Mouse (Mus musculus) embryonic facial prominence, embryonic 13.5 days (tissue): ENCODE measurements around the gene Lypd9. TPM values are rescaled to one million over a fixed set of nuclear protein-coding genes. Genes with fewer than 3 reads are reported as not detected.

Experiments
- ATAC-seq: fragments of 200-750 bp; cut with Nextera tagmentation; 2 replicates; pipeline ENCODE4 v1.8.0; 2017; ENCODE audit warnings: low read depth; ENCODE audit not compliant: insufficient number of reproducible peaks, insufficient read depth, low FRiP score, low TSS enrichment
- H3K27ac ChIP-seq: fragments of 300-500 bp; sonication (generic); 2 replicates; pipeline ENCODE4 v1.5.1; 2015; ENCODE audit warnings: moderate library complexity, mild to moderate bottlenecking, inconsistent platforms
- H3K27me3 ChIP-seq: fragments of 300-500 bp; sonication (generic); 2 replicates; pipeline ENCODE4 v1.6.1; 2015; ENCODE audit warnings: mild to moderate bottlenecking, inconsistent platforms
- H3K36me3 ChIP-seq: fragments of 300-500 bp; sonication (generic); 2 replicates; pipeline ENCODE4 v1.6.1; 2015; ENCODE audit warnings: mild to moderate bottlenecking, inconsistent platforms
- H3K4me1 ChIP-seq: fragments of 300-500 bp; sonication (generic); 2 replicates; pipeline ENCODE4 v1.6.1; 2015; ENCODE audit warnings: inconsistent platforms
- H3K4me2 ChIP-seq: fragments of 300-500 bp; sonication (generic); 2 replicates; pipeline ENCODE4 v1.6.1; 2015; ENCODE audit warnings: moderate library complexity, mild to moderate bottlenecking, inconsistent platforms
- H3K4me3 ChIP-seq: fragments of 300-500 bp; sonication (generic); 2 replicates; pipeline ENCODE4 v1.5.1; 2015; ENCODE audit warnings: mild to moderate bottlenecking, inconsistent platforms
- H3K9ac ChIP-seq: fragments of 300-500 bp; sonication (generic); 2 replicates; pipeline ENCODE4 v1.6.1; 2015; ENCODE audit warnings: mild to moderate bottlenecking, inconsistent platforms
- H3K9me3 ChIP-seq: fragments of 300-500 bp; sonication (generic); 2 replicates; pipeline ENCODE4 v1.6.1; 2016; ENCODE audit warnings: inconsistent platforms
- WGBS: fragments of 180-500 bp; shearing (Covaris S2); methylation state at CpG from one replicate; pipeline ENCODE4 v1.1.7; 2015; ENCODE audit warnings: mixed read lengths; 5-methylcytosine and 5-hydroxymethylcytosine counted together
- polyA plus RNA-seq: library from polyadenylated mRNA; unstranded; fragments of >200 nt; fragmentation: Nextera tagmentation; extraction: Ambion mirVana; gene quantifications from 2 replicates; pipeline ENCODE4 v1.2.1, GENCODE M21; 2015

The Lypd9 gene
- polyA plus RNA-seq, 1 experiment from 2014 or later, result not detected

DNA sequence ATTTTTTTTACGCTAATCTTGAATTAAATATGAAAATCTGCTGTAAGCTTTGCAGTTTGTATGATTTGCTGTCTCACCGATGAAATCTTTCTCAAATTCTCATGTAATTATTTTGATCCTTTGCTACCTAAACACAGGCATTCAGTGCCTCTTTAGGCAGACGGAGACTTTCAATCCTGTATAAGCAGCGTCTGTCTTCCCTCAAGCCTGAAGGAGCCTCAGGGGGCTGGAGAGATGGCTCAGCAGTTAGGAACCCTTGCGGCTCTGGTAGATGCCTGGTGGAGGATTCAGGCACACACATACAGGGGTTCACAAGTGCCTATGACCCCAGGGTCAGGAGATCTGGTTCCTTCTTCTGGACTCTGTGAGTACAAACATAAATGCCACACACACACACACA lies 52.1 kb downstream of the Lypd9 start:
- Histone ChIP-seq H3K4me1 (no peaks in the 10 kb centered on the region), H3K36me3 (no peaks in the 10 kb centered on the region), H3K27me3 (no peaks in the 10 kb centered on the region), H3K27ac (no peak overlapping the region), H3K4me3 (no peak overlapping the region), H3K4me2 (no peak overlapping the region), H3K9ac (no peak overlapping the region), H3K9me3 (no peaks in the 10 kb centered on the region)
- no peak for ATAC-seq
- WGBS, result 44% methylated on average over 5 of the region's 5 CpGs

DNA sequence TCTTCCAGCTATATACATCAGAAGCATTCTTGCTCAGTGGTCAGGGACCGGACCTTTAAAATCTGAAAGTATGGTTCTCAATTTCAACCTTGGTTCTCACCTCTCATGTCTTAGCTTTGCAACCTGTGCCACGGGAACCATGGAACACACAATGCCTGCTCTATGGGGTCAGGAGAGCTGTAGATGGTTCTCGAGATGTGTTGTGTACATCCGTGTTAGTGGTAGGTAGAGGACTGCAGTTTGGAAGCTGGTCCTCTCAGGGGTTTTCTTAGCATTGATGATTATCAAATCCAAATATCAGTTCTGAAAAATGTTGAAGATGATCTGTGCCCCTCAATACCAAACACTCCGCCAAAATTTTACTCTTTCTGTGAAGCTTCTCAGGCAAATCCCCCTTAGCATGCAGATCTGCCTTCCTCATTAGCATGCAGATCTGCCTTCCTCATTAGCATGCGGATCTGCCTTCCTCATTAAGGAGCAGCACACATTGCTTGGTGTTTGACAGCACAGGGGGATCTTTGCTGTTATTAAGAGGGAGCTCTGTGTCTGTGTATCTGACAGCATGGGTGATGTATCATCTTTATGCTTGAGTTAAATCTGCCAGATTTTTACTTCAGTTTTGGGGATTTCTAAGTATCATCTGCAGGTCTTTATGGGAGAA lies 52.6 kb downstream of the Lypd9 start:
- ATAC-seq, result no peak
- no peaks in the 10 kb centered on the region for H3K27me3 ChIP-seq
- no peaks in the 10 kb centered on the region for H3K36me3 ChIP-seq
- no peaks in the 10 kb centered on the region for H3K9me3 ChIP-seq
- no peak overlapping the region for H3K4me3 ChIP-seq
- no peak overlapping the region for H3K9ac ChIP-seq
- no peak overlapping the region for H3K4me2 ChIP-seq
- 55% methylated on average over 6 of the region's 6 CpGs for WGBS
- no peaks in the 10 kb centered on the region for H3K4me1 ChIP-seq
- no peak overlapping the region for H3K27ac ChIP-seq

Other genes starting within 250 kb of the Lypd9 start
- not detected in 2 replicates for gene 4930438A08Rik, start 178.1 kb downstream of the Lypd9 start, polyA plus RNA-seq
- 30.6 and 31.4 TPM in 2 replicates for gene Zfp692, start 145.9 kb downstream of the Lypd9 start, polyA plus RNA-seq
- 41.2 and 41.9 TPM in 2 replicates for gene Zfp672, start 122.6 kb downstream of the Lypd9 start, polyA plus RNA-seq
- 33.4 and 34.6 TPM in 2 replicates for gene Sh3bp5l, start 122.2 kb downstream of the Lypd9 start, polyA plus RNA-seq
- 1.3 TPM in 1 of 2 replicates, not detected in the other for gene Lypd8, start 73.9 kb downstream of the Lypd9 start, polyA plus RNA-seq
- gene 1810065E05Rik, start 31.8 kb downstream of the Lypd9 start, polyA plus RNA-seq, result not detected in 2 replicates
- not detected in 2 replicates for gene Gm12253, start 20.4 kb downstream of the Lypd9 start, polyA plus RNA-seq
- 0.14 TPM in 1 of 2 replicates, not detected in the other for gene Olfr30, start 9.3 kb upstream of the Lypd9 start, polyA plus RNA-seq
- gene Olfr332, start 39.6 kb upstream of the Lypd9 start, polyA plus RNA-seq, result not detected in 2 replicates
- gene Olfr331, start 49.6 kb upstream of the Lypd9 start, polyA plus RNA-seq, result not detected in 2 replicates
- 0.54 TPM in 1 of 2 replicates, not detected in the other for gene Olfr330, start 81.9 kb upstream of the Lypd9 start, polyA plus RNA-seq
- not detected in 2 replicates for gene Olfr329-ps, start 93.5 kb upstream of the Lypd9 start, polyA plus RNA-seq
- 0.10 TPM in 1 of 2 replicates, not detected in the other for gene Olfr328, start 102.7 kb upstream of the Lypd9 start, polyA plus RNA-seq
- not detected in 2 replicates for gene Olfr224, start 117.6 kb upstream of the Lypd9 start, polyA plus RNA-seq
- not detected in 2 replicates for gene Olfr325, start 124.8 kb upstream of the Lypd9 start, polyA plus RNA-seq
- gene Olfr324, start 142.2 kb upstream of the Lypd9 start, polyA plus RNA-seq, result not detected in 2 replicates
- not detected in 2 replicates for gene 2210407C18Rik, start 163.2 kb upstream of the Lypd9 start, polyA plus RNA-seq
- not detected in 2 replicates for gene Olfr323, start 177.6 kb upstream of the Lypd9 start, polyA plus RNA-seq
- 0.13 and 0.23 TPM in 2 replicates for gene Trim58, start 187.5 kb upstream of the Lypd9 start, polyA plus RNA-seq
- not detected in 2 replicates for gene Olfr322, start 205.9 kb upstream of the Lypd9 start, polyA plus RNA-seq
- gene Olfr320, start 228.2 kb upstream of the Lypd9 start, polyA plus RNA-seq, result not detected in 2 replicates
- not detected in 2 replicates for gene Olfr319, start 246.2 kb upstream of the Lypd9 start, polyA plus RNA-seq